Mouse (Mus musculus): ENCODE measurements at regions not wholly inside any gene's neighbourhood (a gene's known extent, or its start where the extent isn't known, plus 50 kb on each side); places are given as distances from the start of the nearest gene placed in this dataset.

DNA sequence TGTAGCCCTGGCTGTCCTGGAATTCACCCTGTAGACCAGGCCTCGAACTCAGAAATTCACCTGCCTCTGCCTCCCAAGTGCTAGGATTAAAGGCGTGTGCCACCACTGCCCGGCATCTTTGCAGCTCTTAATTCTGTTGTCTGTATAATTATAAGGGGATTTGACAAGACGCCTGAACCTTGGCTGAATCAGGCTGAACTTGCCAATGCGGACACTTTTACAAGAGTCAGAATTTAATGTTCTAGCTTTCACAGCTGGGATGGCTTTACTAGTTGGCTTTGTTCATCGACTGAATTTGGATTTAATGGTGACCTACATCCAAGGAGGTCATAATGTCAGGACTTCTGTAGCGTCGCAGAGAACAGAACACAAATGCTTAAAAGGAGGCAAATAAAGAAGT is 108.3 kb downstream of the Cops8 start:
- intact Hi-C loops (cut with DNase I; ENCODE audit: low total_unique reads) = no loop called here
- no peak for DNase-seq
